Mouse (Mus musculus): ENCODE data around the gene Sh3bp4.

DNA sequence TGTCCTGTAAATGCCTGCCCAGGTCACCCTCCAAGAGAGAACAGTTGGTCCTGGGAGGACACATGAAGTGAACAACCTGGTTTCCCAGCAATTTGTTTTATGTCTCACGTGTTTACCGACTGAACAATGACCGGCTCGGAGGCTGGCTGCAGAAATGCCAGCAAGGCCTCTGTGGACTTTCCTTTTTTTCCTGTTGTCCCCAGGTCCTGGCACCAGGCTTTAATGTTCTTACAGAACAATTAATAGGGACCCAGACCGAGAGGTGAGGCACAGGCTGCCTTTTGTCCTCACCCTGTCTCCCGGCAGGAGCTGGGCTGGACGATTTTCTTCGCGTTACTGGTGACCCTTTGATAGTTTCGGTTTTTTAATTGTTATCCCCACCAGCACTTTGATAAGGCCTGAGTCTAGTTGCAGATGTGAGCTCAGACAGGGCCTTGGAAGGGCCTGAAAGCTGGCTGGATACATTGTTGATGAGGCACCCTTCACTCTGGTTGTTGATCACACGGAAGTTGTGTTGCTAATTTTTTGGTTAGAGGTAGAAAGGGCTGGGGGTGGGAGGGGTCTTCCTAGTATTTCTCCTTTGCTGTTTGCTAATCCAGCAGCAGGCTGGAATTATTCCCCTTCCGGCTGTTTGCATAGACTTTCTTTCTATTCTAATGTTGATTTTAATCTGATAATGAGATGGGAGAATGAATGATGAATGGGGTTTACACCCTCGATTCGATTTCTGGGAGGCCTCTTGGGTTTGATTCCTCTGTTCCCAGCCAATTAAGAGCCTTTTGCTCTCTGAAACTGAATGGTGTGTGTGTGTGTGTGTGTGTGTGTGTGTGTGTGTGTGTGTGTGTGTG is 2.2 kb downstream of the Sh3bp4 start:
- TF ChIP-seq CTCF (IDR thresholded peaks at IDR 0.05; ENCODE audit: low read depth, low read length) (no peak), POLR2A (IDR thresholded peaks at IDR 0.05; ENCODE audit: borderline replicate concordance, low read depth, low read length) (no peak)

All from bone marrow macrophage, adult 2 months (primary cell).